Mouse (Mus musculus) liver, embryonic 18 days (tissue): ENCODE results near the gene Zfp143. TPM values are rescaled to one million over a fixed set of nuclear protein-coding genes. Genes with fewer than 3 reads are reported as not detected.

Source experiments
- polyA plus RNA-seq: library from polyadenylated mRNA; depleted of rRNA; stranded (reverse); fragments of >200 nt; gene quantifications from 2 replicates; pipeline ENCODE4 v1.2.3, GENCODE M21; 2012; rRNA removed

Gene Zfp143
- polyA plus RNA-seq = 6.9 and 7.4 TPM in 2 replicates

GRCm38 (mm10) chr7:110061199-110061751 is at the start of gene Zfp143:
TSS of gene Zfp143 (plus strand) at chr7:110061217.

GRCm38 (mm10) chr7:110018117-110018630 is 42.8 kb upstream of the Zfp143 start, which contains the start of gene Ipo7:
TSS of gene Ipo7 (plus strand) at chr7:110018274.

GRCm38 (mm10) chr7:110121516-110122288 is 60.7 kb downstream of the Zfp143 start, which contains the start of gene Wee1:
TSS of gene Wee1 (plus strand) at chr7:110122046.

Other genes with a start within 250 kb of the Zfp143 start
- gene Scube2, start 195.5 kb upstream of the Zfp143 start, polyA plus RNA-seq = 0.02 and 0.04 TPM in 2 replicates
- gene Dennd5a, start 100.7 kb upstream of the Zfp143 start, polyA plus RNA-seq = 18.3 and 21.4 TPM in 2 replicates
- 15.4 and 18.0 TPM in 2 replicates for gene Tmem41b, start 74.3 kb upstream of the Zfp143 start, polyA plus RNA-seq
- 17.3 and 19.3 TPM in 2 replicates for gene Ipo7, start 42.9 kb upstream of the Zfp143 start, polyA plus RNA-seq
- 5.4 and 5.7 TPM in 2 replicates for gene Wee1, start 60.8 kb downstream of the Zfp143 start, polyA plus RNA-seq
- gene Swap70, start 160.5 kb downstream of the Zfp143 start, polyA plus RNA-seq = 4.6 and 5.1 TPM in 2 replicates